Mouse (Mus musculus): ENCODE results near the gene Dhrs4.

DNA sequence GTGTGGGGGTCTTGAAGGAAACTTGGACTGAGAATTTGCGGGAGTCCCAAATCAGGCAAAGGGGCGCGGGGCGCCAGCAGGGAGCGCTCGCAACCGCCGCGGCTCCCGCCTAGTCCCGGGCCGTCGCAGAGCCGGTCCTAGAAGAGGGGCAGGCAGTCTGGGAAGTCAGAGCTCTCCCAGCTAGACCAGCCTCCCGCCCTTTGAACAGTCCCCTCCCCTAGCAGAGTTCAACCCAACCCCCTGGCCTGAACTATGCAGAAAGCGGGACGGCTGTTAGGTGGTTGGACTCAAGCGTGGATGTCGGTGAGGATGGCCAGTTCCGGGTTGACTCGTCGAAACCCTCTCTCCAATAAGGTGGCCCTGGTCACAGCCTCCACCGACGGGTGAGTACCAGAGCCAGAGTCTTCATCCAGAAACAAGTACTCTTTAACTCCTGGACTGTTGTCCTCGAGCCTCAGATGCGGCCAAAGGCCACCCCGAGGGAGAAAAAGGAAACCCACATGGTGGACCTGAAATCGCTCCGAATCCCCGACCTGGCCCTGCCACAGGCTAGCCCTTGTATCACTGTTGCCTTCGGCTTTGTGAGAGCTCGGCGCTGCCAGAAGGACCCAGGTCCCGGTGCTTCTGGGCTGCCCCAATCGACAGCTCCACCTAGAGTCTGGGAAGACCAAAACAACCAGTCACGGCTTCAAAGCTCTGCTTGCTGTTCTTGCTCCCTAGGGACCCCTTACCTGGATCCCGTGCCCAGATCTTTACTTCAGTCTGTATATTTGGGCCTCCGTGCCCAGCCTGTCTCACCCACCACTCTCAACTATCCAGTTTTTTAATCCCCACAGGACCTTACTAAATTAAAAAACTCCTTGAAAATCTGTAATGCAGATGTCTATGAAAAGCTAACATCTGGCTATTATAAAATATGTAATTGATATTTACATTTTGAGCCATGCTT lies at the start of gene Dhrs4:
- peak; percentile 80 for TF ChIP-seq CTCF (IDR thresholded peaks at IDR 0.05; ENCODE audit: low read depth)
- TF ChIP-seq EP300 (IDR thresholded peaks at IDR 0.05; ENCODE audit: low read depth), result peak; percentile 47; the same call in 1 of the 2 replicates

Data from liver, postnatal 0 days (tissue).